Mouse (Mus musculus) stomach, adult 2 months (tissue): ENCODE data around the gene Cldn1. TPM values are rescaled to one million over a fixed set of nuclear protein-coding genes. Genes with fewer than 3 reads are reported as not detected.

Source experiments
- polyA plus RNA-seq: library from polyadenylated mRNA; depleted of rRNA; stranded (reverse); fragments of >200 nt; gene quantifications from 2 replicates; pipeline ENCODE4 v1.2.3, GENCODE M21; 2012; rRNA removed

Cldn1 gene
- 1.6 and 2.0 TPM in 2 replicates for polyA plus RNA-seq

DNA sequence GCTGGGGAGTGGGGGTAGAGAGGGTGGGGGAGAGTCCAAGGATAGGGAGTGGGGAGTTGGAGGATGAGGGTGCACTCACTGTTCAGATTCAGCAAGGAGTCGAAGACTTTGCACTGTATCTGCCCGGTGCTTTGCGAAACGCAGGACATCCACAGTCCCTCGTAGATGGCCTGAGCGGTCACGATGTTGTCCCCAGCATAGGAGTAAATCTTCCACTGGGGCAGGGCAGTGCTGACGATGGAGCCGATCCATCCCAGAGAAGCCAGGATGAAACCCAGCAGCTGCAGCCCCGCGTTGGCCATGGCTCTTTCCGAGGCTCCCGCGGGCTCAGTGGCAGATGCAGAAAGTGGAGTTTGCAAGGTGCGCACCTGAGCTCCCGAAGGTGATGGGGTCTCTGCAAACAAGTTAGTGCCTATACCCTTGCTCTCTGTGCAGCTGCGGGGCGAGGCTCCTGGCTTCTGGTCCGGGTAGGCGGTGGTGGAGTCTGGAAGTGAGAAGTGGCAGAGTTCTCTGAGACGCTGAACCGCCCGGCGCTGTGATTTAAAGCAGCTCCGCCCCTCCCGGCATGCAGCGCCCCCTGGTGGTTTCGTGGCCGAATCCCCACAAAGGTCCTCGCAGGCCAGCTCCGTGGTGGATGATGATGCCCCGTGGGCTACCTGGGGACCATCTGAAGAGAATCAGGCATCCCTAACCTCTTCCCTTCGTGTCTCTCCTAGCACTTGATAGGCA is at the start of gene Cldn1:
Gene Cldn1 (minus strand): TSS at position 517 of the 729 bp plus-strand sequence.

Other genes starting within 250 kb of the Cldn1 start
- gene Cldn16, start 91.3 kb upstream of the Cldn1 start, polyA plus RNA-seq: not detected in 2 replicates
- gene Tmem207, start 154.9 kb upstream of the Cldn1 start, polyA plus RNA-seq: not detected in 2 replicates
- 0.43 and 0.53 TPM in 2 replicates for gene Il1rap, start 209.9 kb upstream of the Cldn1 start, polyA plus RNA-seq